Mouse (Mus musculus) embryonic facial prominence, embryonic 15.5 days (tissue): ENCODE measurements at regions not wholly inside any gene's neighbourhood (a gene's known extent, or its start where the extent isn't known, plus 50 kb on each side); places are given as distances from the start of the nearest gene placed in this dataset.
"Not testable (repeated sequence)": the region's sequence is repeated elsewhere in the genome, so short reads cannot be mapped to it uniquely, and the experiment has no call there.

Experiments
- ATAC-seq: fragments of 200-750 bp; cut with Nextera tagmentation; 2 replicates; pipeline ENCODE4 v1.8.0; 2017; ENCODE audit warnings: low read depth, moderate TSS enrichment; ENCODE audit not compliant: insufficient number of reproducible peaks, low FRiP score, low TSS enrichment
- H3K27ac ChIP-seq: fragments of 300-500 bp; sonication (generic); replicated peaks from 2 replicates; pipeline ENCODE4 v1.5.1; 2015; ENCODE audit warnings: mild to moderate bottlenecking, inconsistent platforms
- H3K27me3 ChIP-seq: fragments of 300-500 bp; sonication (generic); 2 replicates; pipeline ENCODE4 v1.6.1; 2015; ENCODE audit warnings: inconsistent platforms
- H3K36me3 ChIP-seq: fragments of 300-500 bp; sonication (generic); 2 replicates; pipeline ENCODE4 v1.6.1; 2015; ENCODE audit warnings: mild to moderate bottlenecking, inconsistent platforms
- H3K4me1 ChIP-seq: fragments of 300-500 bp; sonication (generic); 2 replicates; pipeline ENCODE4 v1.6.1; 2015; ENCODE audit warnings: inconsistent platforms
- H3K4me2 ChIP-seq: fragments of 300-500 bp; sonication (generic); replicated peaks from 2 replicates; pipeline ENCODE4 v1.6.1; 2015; ENCODE audit warnings: mild to moderate bottlenecking, inconsistent platforms
- H3K4me3 ChIP-seq: fragments of 300-500 bp; sonication (generic); replicated peaks from 2 replicates; pipeline ENCODE4 v1.5.1; 2015; ENCODE audit warnings: mild to moderate bottlenecking, inconsistent platforms
- H3K9ac ChIP-seq: fragments of 300-500 bp; sonication (generic); 2 replicates; pipeline ENCODE4 v1.6.1; 2015; ENCODE audit warnings: inconsistent platforms
- H3K9me3 ChIP-seq: fragments of 300-500 bp; sonication (generic); replicated peaks from 2 replicates; pipeline ENCODE4 v1.6.1; 2016; ENCODE audit warnings: inconsistent platforms
- WGBS: fragments of 180-500 bp; shearing (Covaris S2); methylation state at CpG from one replicate; pipeline ENCODE4 v1.1.7; 2015; 5-methylcytosine and 5-hydroxymethylcytosine counted together

DNA sequence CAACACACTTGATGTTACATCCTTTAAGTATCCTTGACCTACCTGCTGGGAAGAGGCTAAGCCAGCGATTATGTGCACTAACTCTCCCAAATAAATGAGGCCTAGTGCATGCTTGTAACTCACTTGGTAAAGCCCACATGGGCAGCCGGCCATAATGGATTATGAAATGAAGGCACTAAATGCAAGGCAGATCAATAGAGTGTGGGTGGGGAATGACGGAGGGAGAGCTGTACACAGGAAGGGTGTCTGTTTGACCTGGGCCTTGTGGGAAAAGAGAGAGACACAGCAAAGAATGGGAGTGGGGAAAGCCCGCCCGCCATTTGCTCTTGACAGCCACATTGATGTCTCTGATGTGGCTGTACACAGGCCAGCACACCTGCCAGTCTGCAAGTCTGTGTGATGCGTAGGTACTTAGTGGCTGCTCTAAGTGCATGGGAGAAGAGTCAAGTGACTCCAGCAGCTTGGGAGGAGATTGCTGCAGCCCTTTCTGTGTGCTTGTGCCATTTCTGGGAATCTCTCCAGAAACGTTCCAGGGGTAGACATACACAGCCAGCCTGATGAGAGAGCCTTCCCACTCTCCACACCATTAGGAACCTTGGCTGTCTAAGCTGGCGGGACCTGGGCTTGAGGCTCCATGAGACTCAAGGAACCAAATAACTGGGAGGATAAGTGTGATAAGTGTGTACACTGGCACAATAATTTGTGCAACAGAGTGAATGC, 118.7 kb upstream of the Myt1l start:
- Histone ChIP-seq H3K4me1 (no peaks in the 10 kb centered on the region), H3K27ac (no peak overlapping the region), H3K9me3 (no peaks in the 10 kb centered on the region), H3K9ac (no peak overlapping the region), H3K4me3 (no peak overlapping the region), H3K36me3 (no peaks in the 10 kb centered on the region), H3K4me2 (no peak overlapping the region), H3K27me3 (no peaks in the 10 kb centered on the region)
- WGBS: 77% methylated on average over 8 of the region's 8 CpGs
- no peak for ATAC-seq

DNA sequence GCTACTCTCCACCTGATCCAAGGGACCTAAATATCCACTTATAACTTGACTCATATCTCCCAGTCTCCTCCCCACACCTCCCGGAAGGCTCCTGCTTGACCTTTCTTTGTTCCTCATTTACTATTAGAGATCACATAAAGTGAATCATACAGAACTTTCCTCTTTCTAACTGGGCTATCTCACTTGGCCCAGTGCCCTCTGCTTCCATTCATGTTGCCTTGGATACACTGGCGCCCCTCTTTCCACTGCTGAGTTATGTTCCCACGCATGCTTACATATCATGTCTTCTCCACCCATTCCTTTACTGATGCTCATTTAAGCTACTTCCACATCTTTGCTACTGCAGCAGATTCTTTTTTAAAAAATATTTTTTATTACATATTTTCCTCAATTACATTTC, 94.2 kb upstream of the Myt1l start:
- no peaks in the 10 kb centered on the region for H3K36me3 ChIP-seq
- no peak overlapping the region for H3K4me3 ChIP-seq
- H3K27ac ChIP-seq: no peak overlapping the region
- H3K4me1 ChIP-seq: no peaks in the 10 kb centered on the region
- H3K27me3 ChIP-seq: no peaks in the 10 kb centered on the region
- ATAC-seq: no peak
- H3K4me2 ChIP-seq: no peak overlapping the region
- 84% methylated on average over 3 of the region's 3 CpGs for WGBS
- no peak overlapping the region for H3K9ac ChIP-seq
- H3K9me3 ChIP-seq: no peaks in the 10 kb centered on the region

DNA sequence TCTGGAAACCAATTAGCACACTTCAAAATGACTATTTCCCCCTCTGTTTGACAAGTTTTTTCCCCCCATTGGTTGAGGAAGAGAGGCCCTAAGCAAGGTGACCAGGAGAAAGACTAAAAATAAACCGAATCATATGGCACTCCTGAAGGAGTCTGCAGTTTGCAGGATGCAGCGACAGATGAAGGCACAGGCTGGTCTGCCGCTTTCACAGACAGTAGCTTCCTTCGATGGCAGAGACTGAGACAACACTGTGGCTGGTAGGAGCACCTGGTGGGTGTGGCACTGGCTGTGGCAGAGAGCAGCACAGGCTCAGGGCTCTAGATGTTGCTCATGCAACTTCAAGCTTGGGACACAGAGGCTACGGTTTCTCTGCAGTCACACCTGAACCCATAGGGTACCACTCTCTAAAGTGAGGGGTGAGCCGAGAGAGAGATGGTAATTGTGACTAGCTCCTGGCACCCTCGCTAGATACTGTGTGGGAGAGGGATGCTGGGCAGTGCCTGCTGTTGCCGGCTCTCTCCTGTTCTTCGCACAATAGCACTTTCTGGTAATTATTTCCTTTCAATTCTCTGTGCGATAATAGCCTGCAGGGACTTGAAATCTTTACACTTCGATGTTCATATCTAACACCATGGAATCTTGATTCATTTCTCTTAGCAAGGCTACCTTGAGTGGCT, 88.7 kb upstream of the Myt1l start:
- no peaks in the 10 kb centered on the region for H3K36me3 ChIP-seq
- no peak for ATAC-seq
- no peak overlapping the region for H3K9ac ChIP-seq
- WGBS: 76% methylated on average over 11 of the region's 11 CpGs
- H3K27me3 ChIP-seq: no peaks in the 10 kb centered on the region
- H3K4me2 ChIP-seq: no peak overlapping the region
- no peak overlapping the region for H3K27ac ChIP-seq
- H3K4me3 ChIP-seq: no peak overlapping the region
- H3K4me1 ChIP-seq: no peaks in the 10 kb centered on the region
- H3K9me3 ChIP-seq: no peaks in the 10 kb centered on the region

DNA sequence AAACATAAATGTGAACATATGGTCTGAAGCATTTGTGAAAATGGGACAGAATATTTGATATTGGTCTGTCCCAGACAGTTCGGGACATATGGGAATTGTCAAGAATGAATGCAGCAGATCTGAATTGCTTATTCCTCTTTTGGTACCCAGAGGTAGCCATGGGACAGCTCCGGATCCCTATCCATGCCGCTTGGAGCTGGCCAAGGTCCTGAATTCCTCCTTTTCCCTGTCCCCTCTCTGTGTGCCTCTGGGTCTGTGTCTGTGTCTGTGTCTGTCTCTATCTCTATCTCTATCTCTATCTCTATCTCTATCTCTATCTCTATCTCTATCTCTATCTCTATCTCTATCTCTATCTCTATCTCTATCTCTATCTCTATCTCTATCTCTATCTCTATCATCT, 63.0 kb upstream of the Myt1l start:
- H3K9ac ChIP-seq, H3K4me3 ChIP-seq, H3K27me3 ChIP-seq, H3K4me1 ChIP-seq, H3K36me3 ChIP-seq, H3K4me2 ChIP-seq, ATAC-seq, H3K27ac ChIP-seq, H3K9me3 ChIP-seq: not testable (repeated sequence)
- 15% methylated on average over 3 of the region's 3 CpGs for WGBS
